Mouse (Mus musculus): ENCODE data around the gene Hist1h3e. TPM values are rescaled to one million over a fixed set of nuclear protein-coding genes. Genes with fewer than 3 reads are reported as not detected.
A peak's percentile ranks its signal among the peaks of the same experiment; 100 is the strongest.

Hist1h3e gene
- polyA plus RNA-seq, 1 experiment: 2.8 TPM

DNA sequence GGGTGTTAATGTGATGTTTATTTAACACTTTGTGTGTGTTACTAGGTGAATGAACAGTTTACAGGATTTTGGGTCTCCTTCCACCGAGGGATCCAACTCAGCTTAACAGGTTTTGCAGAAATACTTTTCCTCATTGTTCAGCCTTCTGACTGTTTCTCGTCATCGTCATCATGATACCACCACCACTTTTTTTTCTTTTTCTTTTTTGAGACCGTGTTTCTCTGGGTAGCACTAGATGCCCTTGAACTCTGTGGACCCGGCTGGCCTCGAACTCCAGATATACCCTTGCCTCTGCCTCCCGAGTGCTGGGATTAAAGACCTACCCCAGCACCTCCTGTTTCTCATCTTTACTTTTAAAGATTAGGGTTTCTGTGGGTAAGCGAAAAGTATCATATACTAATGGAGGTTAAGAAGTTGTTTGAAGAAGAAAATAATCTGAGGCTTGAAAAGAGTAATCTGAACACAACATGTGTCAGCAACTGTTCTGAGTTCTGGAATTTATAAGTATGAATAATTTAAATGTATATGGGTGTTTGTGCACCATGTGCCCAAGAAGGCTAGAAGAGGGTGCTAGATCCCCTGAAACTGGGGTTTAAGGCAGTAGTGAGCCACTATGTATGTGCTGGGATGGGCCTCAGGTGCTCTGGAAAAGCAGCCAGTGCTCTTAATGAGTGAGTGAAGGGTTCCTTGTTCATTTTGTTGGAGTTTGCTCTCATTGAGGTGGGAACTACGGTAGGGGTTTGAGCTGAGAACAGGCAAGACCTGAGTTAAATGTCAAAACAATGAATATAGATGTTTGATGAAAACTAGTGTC, 29.7 kb downstream of the Hist1h3e start:
- H3K27ac ChIP-seq (ENCODE audit: control insufficient read depth, insufficient read depth, low read depth, low read length): peak overlapping the region; percentile 39
- no peaks in the 10 kb centered on the region for H3K27me3 ChIP-seq (ENCODE audit: control insufficient read depth, insufficient read depth, low read length)
- no peak for TF ChIP-seq CTCF (IDR thresholded peaks at IDR 0.05; ENCODE audit: control insufficient read depth, insufficient read depth, insufficient replicate concordance, low read depth, low read length)
- TF ChIP-seq POLR2A (IDR thresholded peaks at IDR 0.05; ENCODE audit: control insufficient read depth, low read depth, low read length): no peak
- H3K36me3 ChIP-seq (ENCODE audit: control insufficient read depth, insufficient read depth, low read length): no peaks in the 10 kb centered on the region
- peaks cover 7% of the 10 kb centered on the region for H3K4me1 ChIP-seq (ENCODE audit: control insufficient read depth, insufficient read depth, low read length)
- H3K4me3 ChIP-seq (ENCODE audit: control insufficient read depth, low read depth, low read length): no peak overlapping the region

DNA sequence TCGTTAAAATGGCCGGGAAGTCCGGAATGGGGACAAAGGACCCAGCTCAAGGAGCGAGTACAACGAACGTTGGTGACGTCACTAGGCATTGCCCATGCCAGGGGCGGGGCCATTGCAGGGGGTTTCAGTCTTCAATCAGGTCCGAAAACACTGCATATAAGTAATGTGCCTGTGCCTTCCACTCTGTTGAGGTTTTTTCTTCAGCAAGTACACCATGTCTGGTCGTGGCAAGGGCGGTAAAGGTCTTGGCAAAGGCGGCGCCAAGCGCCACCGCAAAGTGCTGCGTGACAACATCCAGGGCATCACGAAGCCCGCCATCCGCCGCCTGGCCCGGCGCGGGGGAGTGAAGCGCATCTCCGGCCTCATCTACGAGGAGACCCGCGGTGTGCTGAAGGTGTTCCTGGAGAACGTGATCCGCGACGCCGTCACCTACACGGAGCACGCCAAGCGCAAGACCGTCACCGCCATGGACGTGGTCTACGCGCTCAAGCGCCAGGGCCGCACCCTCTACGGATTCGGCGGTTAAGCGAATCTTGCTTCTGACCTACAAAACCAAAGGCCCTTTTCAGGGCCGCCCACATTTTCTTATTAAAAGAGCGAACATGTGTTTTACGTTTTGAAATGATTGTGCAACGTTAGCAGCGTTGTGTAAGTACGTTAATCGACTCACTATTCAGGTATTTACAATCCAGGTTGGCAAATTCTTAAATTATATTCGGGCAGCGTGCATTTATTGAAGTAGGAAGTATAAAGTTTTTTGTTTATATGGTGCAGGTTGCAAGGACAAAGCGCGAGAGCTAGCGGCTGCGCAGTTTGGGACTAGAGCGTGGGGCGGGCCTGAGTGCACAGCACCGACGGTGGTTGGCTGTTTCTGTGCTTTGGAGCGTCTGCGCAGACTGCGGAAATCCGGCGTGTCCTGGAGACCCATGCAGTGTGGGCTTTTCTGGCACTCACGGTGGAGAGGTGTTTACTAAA, 31.0 kb downstream of the Hist1h3e start, which contains the start of gene Hist1h4h:
Gene Hist1h4h (plus strand): TSS at position 150 of the 975 bp plus-strand sequence.
- Histone ChIP-seq H3K36me3 (ENCODE audit: control insufficient read depth, insufficient read depth, low read length) (no peaks in the 10 kb centered on the region), H3K27me3 (ENCODE audit: control insufficient read depth, insufficient read depth, low read length) (no peaks in the 10 kb centered on the region), H3K4me1 (ENCODE audit: control insufficient read depth, insufficient read depth, low read length) (peaks cover 7% of the 10 kb centered on the region), H3K4me3 (ENCODE audit: control insufficient read depth, low read depth, low read length) (peak within 1 kb of the TSS; percentile 79), H3K27ac (ENCODE audit: control insufficient read depth, insufficient read depth, low read depth, low read length) (peak within 1 kb of the TSS; percentile 99)
- TF ChIP-seq CTCF (IDR thresholded peaks at IDR 0.05; ENCODE audit: control insufficient read depth, insufficient read depth, insufficient replicate concordance, low read depth, low read length): no peak
- TF ChIP-seq POLR2A (IDR thresholded peaks at IDR 0.05; ENCODE audit: control insufficient read depth, low read depth, low read length): peak; percentile 83

- Histone ChIP-seq H3K36me3 (ENCODE audit: control insufficient read depth, insufficient read depth, low read length) (no peaks in the 10 kb centered on the region), H3K4me3 (ENCODE audit: control insufficient read depth, low read depth, low read length) (peak overlapping the region; percentile 79), H3K27me3 (ENCODE audit: control insufficient read depth, insufficient read depth, low read length) (no peaks in the 10 kb centered on the region), H3K27ac (ENCODE audit: control insufficient read depth, insufficient read depth, low read depth, low read length) (peak overlapping the region; percentile 99), H3K4me1 (ENCODE audit: control insufficient read depth, insufficient read depth, low read length) (peaks cover 9% of the 10 kb centered on the region)
- TF ChIP-seq POLR2A (IDR thresholded peaks at IDR 0.05; ENCODE audit: control insufficient read depth, low read depth, low read length): no peak
- no peak for TF ChIP-seq CTCF (IDR thresholded peaks at IDR 0.05; ENCODE audit: control insufficient read depth, insufficient read depth, insufficient replicate concordance, low read depth, low read length)
These were observed 31.8 kb downstream of the Hist1h3e start for GRCm38 (mm10) chr13:23530181-23530900.

- Histone ChIP-seq H3K27ac (ENCODE audit: control insufficient read depth, insufficient read depth, low read depth, low read length) (peak overlapping the region; percentile 99; the same call in 1 of the 2 replicates), H3K4me3 (ENCODE audit: control insufficient read depth, low read depth, low read length) (no peak overlapping the region; the same call in 1 of the 2 replicates), H3K4me1 (ENCODE audit: control insufficient read depth, insufficient read depth, low read length) (peaks cover 9% of the 10 kb centered on the region; the same call in 1 of the 2 replicates), H3K27me3 (ENCODE audit: control insufficient read depth, insufficient read depth, low read length) (no peaks in the 10 kb centered on the region), H3K36me3 (ENCODE audit: control insufficient read depth, insufficient read depth, low read length) (no peaks in the 10 kb centered on the region)
- TF ChIP-seq POLR2A (IDR thresholded peaks at IDR 0.05; ENCODE audit: control insufficient read depth, low read depth, low read length) (no peak), CTCF (IDR thresholded peaks at IDR 0.05; ENCODE audit: control insufficient read depth, insufficient read depth, insufficient replicate concordance, low read depth, low read length) (no peak)
These were observed 32.5 kb downstream of the Hist1h3e start for GRCm38 (mm10) chr13:23529480-23530165.

GRCm38 (mm10) chr13:23529005-23529404, 33.2 kb downstream of the Hist1h3e start:
- Histone ChIP-seq H3K4me3 (ENCODE audit: control insufficient read depth, low read depth, low read length) (peak overlapping the region; percentile 41; the same call in 1 of the 2 replicates), H3K27me3 (ENCODE audit: control insufficient read depth, insufficient read depth, low read length) (no peaks in the 10 kb centered on the region), H3K4me1 (ENCODE audit: control insufficient read depth, insufficient read depth, low read length) (peaks cover 7% of the 10 kb centered on the region; the same call in 1 of the 2 replicates), H3K27ac (ENCODE audit: control insufficient read depth, insufficient read depth, low read depth, low read length) (no peak overlapping the region; the same call in 1 of the 2 replicates), H3K36me3 (ENCODE audit: control insufficient read depth, insufficient read depth, low read length) (no peaks in the 10 kb centered on the region)
- TF ChIP-seq CTCF (IDR thresholded peaks at IDR 0.05; ENCODE audit: control insufficient read depth, insufficient read depth, insufficient replicate concordance, low read depth, low read length) (no peak), POLR2A (IDR thresholded peaks at IDR 0.05; ENCODE audit: control insufficient read depth, low read depth, low read length) (no peak)

DNA sequence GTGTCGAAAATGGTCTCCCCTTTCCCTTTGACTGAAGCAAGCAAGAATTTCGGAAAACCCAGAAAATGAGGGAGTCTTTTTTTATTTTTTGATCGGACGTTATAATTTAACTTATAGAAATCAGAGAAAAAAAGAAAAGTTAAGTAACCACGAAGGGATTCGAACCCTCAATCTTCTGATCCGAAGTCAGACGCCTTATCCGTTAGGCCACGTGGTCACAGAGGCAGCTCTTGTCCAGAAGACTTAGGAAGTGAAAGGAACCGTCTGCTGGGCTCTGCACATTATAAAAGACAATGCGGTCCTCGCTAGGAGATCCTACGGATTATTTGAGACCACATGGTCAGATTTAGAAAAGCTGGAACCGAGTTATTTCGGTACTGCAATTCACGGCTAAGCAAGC, 35.9 kb downstream of the Hist1h3e start:
- H3K4me1 ChIP-seq (ENCODE audit: control insufficient read depth, insufficient read depth, low read length): peaks cover 2% of the 10 kb centered on the region; the same call in 1 of the 2 replicates
- TF ChIP-seq POLR2A (IDR thresholded peaks at IDR 0.05; ENCODE audit: control insufficient read depth, low read depth, low read length) (no peak), CTCF (IDR thresholded peaks at IDR 0.05; ENCODE audit: control insufficient read depth, insufficient read depth, insufficient replicate concordance, low read depth, low read length) (no peak)
- no peak overlapping the region for H3K27ac ChIP-seq (ENCODE audit: control insufficient read depth, insufficient read depth, low read depth, low read length)
- H3K36me3 ChIP-seq (ENCODE audit: control insufficient read depth, insufficient read depth, low read length): no peaks in the 10 kb centered on the region
- no peaks in the 10 kb centered on the region for H3K27me3 ChIP-seq (ENCODE audit: control insufficient read depth, insufficient read depth, low read length)
- no peak overlapping the region for H3K4me3 ChIP-seq (ENCODE audit: control insufficient read depth, low read depth, low read length)

Measured in testis, adult 2 months (tissue).